24 mouse cellular contexts compared by ENCODE assay signal in genomic region chr5:150869954-150870353, GRCm38 (mm10).
DNase-seq lines count a peak whose midpoint lies in the region; ATAC-seq and TF ChIP-seq lines count a peak whose summit lies in the region.
"Had no signal": no experiment of that assay in that cellular context is flagged by ENCODE, and none has a peak within 500 bp of the region (broad histone marks: within the 10 kb centered on the region; RNA-seq: fewer than 3 reads in every experiment).

No protein-coding gene starts in this region.

- peak; percentile 21; the same call in 1 of the 2 replicates for ATAC-seq in intestine, embryonic 16.5 days
- no peak for ATAC-seq in intestine, postnatal 0 days
- ATAC-seq in stomach, postnatal 0 days (ENCODE audit: low FRiP score, low TSS enrichment): 0 out of 2 replicates have a peak, but pooled peaks have one; percentile 39
- ATAC-seq in forebrain, postnatal 0 days: no peak
- no peak for ATAC-seq in CD4-positive, CD25-positive, alpha-beta regulatory T cell, adult 4 months
- ATAC-seq: activated CD4-positive, CD25-positive, alpha-beta regulatory T cell, adult 4 months; forebrain, embryonic 13.5 days; forebrain, embryonic 16.5 days; Patski had no signal

- peaks cover 4% of the 10 kb centered on the region; the same call in 1 of the 2 replicates for H3K9me3 ChIP-seq in intestine, embryonic 16.5 days (ENCODE audit: control insufficient read depth, low read length)
- 0 out of 2 replicates have a peak, but pooled peaks cover 5% of the 10 kb centered on the region for H3K9me3 ChIP-seq in intestine, postnatal 0 days (ENCODE audit: control insufficient read depth)
- H3K9me3 ChIP-seq in stomach, postnatal 0 days (ENCODE audit: control insufficient read depth, low read length): peaks cover 3% of the 10 kb centered on the region; the same call in 1 of the 2 replicates
- 0 out of 2 replicates have a peak, but pooled peaks cover 3% of the 10 kb centered on the region for H3K9me3 ChIP-seq in forebrain, postnatal 0 days (ENCODE audit: low read length)

- no peak for TF ChIP-seq CTCF in intestine, postnatal 0 days (IDR thresholded peaks at IDR 0.05; ENCODE audit: low read depth)
- no peak for TF ChIP-seq CTCF in stomach, postnatal 0 days (IDR thresholded peaks at IDR 0.05; ENCODE audit: low read depth)
- TF ChIP-seq CTCF in forebrain, postnatal 0 days (IDR thresholded peaks at IDR 0.05; ENCODE audit: low read depth): no peak

- no peak overlapping the region for H3K27ac ChIP-seq in intestine, embryonic 16.5 days (ENCODE audit: low read length)
- no peak overlapping the region for H3K27ac ChIP-seq in intestine, postnatal 0 days (ENCODE audit: low read depth, low read length)
- no peak overlapping the region for H3K27ac ChIP-seq in stomach, postnatal 0 days (replicated peaks)
- no peak overlapping the region for H3K27ac ChIP-seq in forebrain, postnatal 0 days (ENCODE audit: low read depth, low read length)
- H3K27ac ChIP-seq: embryonic facial prominence, embryonic 10.5 days; embryonic facial prominence, embryonic 12.5 days; forebrain, embryonic 13.5 days had no signal

- H3K4me3 ChIP-seq in intestine, embryonic 16.5 days (ENCODE audit: low read length): no peak overlapping the region
- H3K4me3 ChIP-seq in intestine, postnatal 0 days (ENCODE audit: low read depth, low read length): no peak overlapping the region
- H3K4me3 ChIP-seq in stomach, postnatal 0 days (ENCODE audit: low read depth, low read length): no peak overlapping the region
- H3K4me3 ChIP-seq in forebrain, postnatal 0 days (ENCODE audit: low read depth, low read length): no peak overlapping the region
- H3K4me3 ChIP-seq: embryonic facial prominence, embryonic 10.5 days; embryonic facial prominence, embryonic 12.5 days; forebrain, embryonic 13.5 days had no signal

- H3K4me1 ChIP-seq in intestine, embryonic 16.5 days (ENCODE audit: control insufficient read depth, insufficient read depth, low read length): no peaks in the 10 kb centered on the region; the same call in 1 of the 2 replicates
- no peaks in the 10 kb centered on the region for H3K4me1 ChIP-seq in intestine, postnatal 0 days (replicated peaks; ENCODE audit: control insufficient read depth, insufficient read depth, low read length)
- H3K4me1 ChIP-seq in stomach, postnatal 0 days (replicated peaks; ENCODE audit: control insufficient read depth, insufficient read depth): no peaks in the 10 kb centered on the region
- no peaks in the 10 kb centered on the region for H3K4me1 ChIP-seq in forebrain, postnatal 0 days (ENCODE audit: insufficient read depth)
- H3K4me1 ChIP-seq: embryonic facial prominence, embryonic 10.5 days; embryonic facial prominence, embryonic 12.5 days; forebrain, embryonic 13.5 days had no signal

- H3K27me3 ChIP-seq in intestine, embryonic 16.5 days (replicated peaks; ENCODE audit: control insufficient read depth, insufficient read depth, low read length): no peaks in the 10 kb centered on the region
- no peaks in the 10 kb centered on the region for H3K27me3 ChIP-seq in intestine, postnatal 0 days (replicated peaks; ENCODE audit: control insufficient read depth, insufficient read depth, low read length)
- no peaks in the 10 kb centered on the region for H3K27me3 ChIP-seq in stomach, postnatal 0 days (ENCODE audit: control insufficient read depth, insufficient read depth, low read length)
- H3K27me3 ChIP-seq in forebrain, postnatal 0 days (ENCODE audit: insufficient read depth, low read length): no peaks in the 10 kb centered on the region
- H3K27me3 ChIP-seq: CH12.LX; embryonic facial prominence, embryonic 12.5 days; forebrain, embryonic 13.5 days; Patski had no signal

- WGBS in intestine, embryonic 16.5 days: 36% methylated on average over 4 of the region's 4 CpGs
- WGBS in intestine, postnatal 0 days: 33% methylated on average over 4 of the region's 4 CpGs
- 45% methylated on average over 4 of the region's 4 CpGs for WGBS in stomach, postnatal 0 days
- 84% methylated on average over 4 of the region's 4 CpGs for WGBS in forebrain, postnatal 0 days

- no peak overlapping the region for H3K4me2 ChIP-seq in intestine, embryonic 16.5 days (ENCODE audit: low read depth, low read length)
- H3K4me2 ChIP-seq in intestine, postnatal 0 days (replicated peaks; ENCODE audit: low read depth): no peak overlapping the region
- H3K4me2 ChIP-seq in stomach, postnatal 0 days (replicated peaks; ENCODE audit: low read depth): no peak overlapping the region
- H3K4me2 ChIP-seq in forebrain, postnatal 0 days (ENCODE audit: low read depth): no peak overlapping the region
- H3K4me2 ChIP-seq: embryonic facial prominence, embryonic 12.5 days; forebrain, embryonic 13.5 days had no signal

- no peak for TF ChIP-seq EP300 in stomach, postnatal 0 days (optimal IDR thresholded peaks at IDR 0.05)

- DNase-seq in ES-CJ7 (ENCODE audit: low read depth, low spot score) (peak; percentile 71), ZHBTc4 (ENCODE audit: low read depth, low spot score) (peak; percentile 66)
- no peak for DNase-seq in stomach, postnatal 0 days (ENCODE audit: low spot score)
- no peak for DNase-seq in forebrain, postnatal 0 days
- DNase-seq in ovary, postnatal 14 days (ENCODE audit: low spot score): no peak
- DNase-seq: adrenal gland, adult 8-10 months; adrenal gland, postnatal 14 days; adrenal gland, postnatal 36 days; cerebellum, adult 11-12 months; cerebellum, adult 2 months; cerebellum, adult 9-10 months; cerebellum, postnatal 10 days; cerebellum, postnatal 25 days had no signal

- H3K36me3 ChIP-seq in intestine, embryonic 16.5 days (ENCODE audit: control insufficient read depth, insufficient read depth, low read length): no peaks in the 10 kb centered on the region
- no peaks in the 10 kb centered on the region for H3K36me3 ChIP-seq in intestine, postnatal 0 days (ENCODE audit: control insufficient read depth, insufficient read depth)
- H3K36me3 ChIP-seq in stomach, postnatal 0 days (ENCODE audit: control insufficient read depth, insufficient read depth, low read length): no peaks in the 10 kb centered on the region
- H3K36me3 ChIP-seq in forebrain, postnatal 0 days (ENCODE audit: insufficient read depth): no peaks in the 10 kb centered on the region
- H3K36me3 ChIP-seq: embryonic facial prominence, embryonic 10.5 days; embryonic facial prominence, embryonic 12.5 days; G1E had no signal

- H3K9ac ChIP-seq in intestine, embryonic 16.5 days (ENCODE audit: low read depth, low read length): no peak overlapping the region
- no peak overlapping the region for H3K9ac ChIP-seq in intestine, postnatal 0 days (ENCODE audit: low read depth, low read length)
- H3K9ac ChIP-seq in stomach, postnatal 0 days (ENCODE audit: low read length): no peak overlapping the region
- no peak overlapping the region for H3K9ac ChIP-seq in forebrain, postnatal 0 days
- H3K9ac ChIP-seq: embryonic facial prominence, embryonic 12.5 days; forebrain, embryonic 13.5 days had no signal

Comparison
In these comparisons a context has a peak if more than half of its experiments do, and no peak if none do; other contexts are left out.
1. ATAC-seq: peak in intestine, embryonic 16.5 days (single experiment) and stomach, postnatal 0 days (single experiment); none in intestine, postnatal 0 days (single experiment), forebrain, postnatal 0 days (single experiment) and CD4-positive, CD25-positive, alpha-beta regulatory T cell, adult 4 months (single experiment).
2. DNase-seq: peak in ES-CJ7 (single experiment) and ZHBTc4 (single experiment); none in stomach, postnatal 0 days (single experiment), forebrain, postnatal 0 days (single experiment) and ovary, postnatal 14 days (single experiment).